Mouse (Mus musculus): Measurements from ENCODE around the gene AA467197. TPM values are rescaled to one million over a fixed set of nuclear protein-coding genes. Genes with fewer than 3 reads are reported as not detected.

The AA467197 gene
- 1.1 and 1.5 TPM in 2 replicates for polyA plus RNA-seq (2021; fragmentation: Nextera tagmentation)
- long read RNA-seq, experiment 1, partial matches to known transcripts, result 0 of 1 reads
- long read RNA-seq, experiment 1, other reads (novel, unspliced or antisense), result 0 of 1 reads
- long read RNA-seq, experiment 2, partial matches to known transcripts, result 0 of 1 reads
- long read RNA-seq, experiment 2, other reads (novel, unspliced or antisense), result 0 of 1 reads

DNA sequence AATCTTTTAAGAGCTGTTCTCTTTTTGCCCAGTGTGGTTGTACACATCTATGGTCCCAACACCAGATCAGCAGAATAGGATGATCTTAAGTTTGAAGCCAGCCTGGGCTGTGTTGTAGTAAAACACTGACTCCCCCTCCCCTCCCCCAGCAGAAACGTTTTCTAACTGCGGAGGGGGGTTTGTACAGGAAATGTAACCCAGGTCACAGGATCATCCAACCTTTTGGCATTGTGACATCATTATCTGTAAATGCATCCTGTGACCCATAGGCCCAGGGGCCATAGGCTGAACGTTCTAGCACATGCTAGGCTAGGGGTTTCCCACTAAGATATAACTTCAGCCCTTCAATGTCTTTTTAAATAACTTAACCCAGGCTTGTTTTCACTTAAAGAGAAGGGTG, at the start of gene AA467197:
Gene AA467197 (plus strand): TSS at position 301 of the 400 bp plus-strand sequence.

DNA sequence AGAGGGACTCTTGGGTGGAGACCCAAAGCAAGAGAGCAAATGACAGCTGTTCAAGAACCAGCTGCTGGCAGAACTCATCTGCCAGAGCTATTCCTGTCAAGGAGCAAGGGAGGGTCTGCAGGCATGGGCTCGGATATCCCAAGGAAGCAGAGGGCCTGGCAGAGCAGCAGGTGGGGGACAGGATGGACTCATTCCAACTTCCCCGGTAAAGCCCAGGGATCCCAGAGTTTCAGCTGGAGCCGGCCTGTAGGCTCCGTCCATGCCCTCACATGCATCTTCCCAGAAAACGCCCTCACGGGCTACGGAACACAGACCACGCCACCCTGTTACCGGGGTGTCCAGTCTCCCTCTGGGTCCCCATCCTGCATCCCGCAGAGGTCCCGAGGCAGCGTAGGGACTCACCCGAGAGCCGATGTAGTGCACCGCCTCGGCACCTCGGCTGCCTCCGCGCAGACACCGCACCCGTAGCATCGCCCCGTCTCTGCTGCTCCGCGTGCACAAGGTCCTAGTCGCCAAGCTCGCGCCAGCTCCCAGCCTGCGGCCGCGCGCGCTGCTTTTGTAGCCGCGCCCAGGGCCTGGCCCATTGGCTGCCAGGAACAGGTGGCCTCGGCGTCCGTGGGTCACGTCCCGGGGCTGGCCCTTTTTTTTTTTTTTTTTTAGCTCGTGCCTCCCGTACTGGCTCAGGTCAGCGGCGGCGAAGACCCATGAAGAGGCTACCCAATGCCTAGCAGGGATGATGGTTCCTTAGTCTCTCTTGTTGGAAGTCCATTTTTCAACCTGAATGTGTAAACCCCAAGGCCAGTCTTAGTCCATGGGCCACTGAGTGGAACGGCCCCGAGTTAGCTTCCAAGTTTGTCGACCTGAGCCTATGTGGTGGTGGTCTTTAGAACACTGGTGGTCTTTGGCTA, 25.8 kb upstream of the AA467197 start, which contains the start of gene Gatm:
Gene Gatm (minus strand): TSS at position 558 of the 908 bp plus-strand sequence.

Small RNAs within 50 kb of the gene (microRNA-seq; reads per million reads assigned to microRNA genes)
- 2.6 reads per million, percentile 6 among the genes with 10 or more reads in this experiment for gene Mir147

Other genes starting within 250 kb of the AA467197 start
- gene Slc28a2, start 210.5 kb upstream of the AA467197 start, polyA plus RNA-seq (2021; fragmentation: Nextera tagmentation), result 0.06 TPM in 1 of 2 replicates, not detected in the other
- gene Gm14085, start 152.0 kb upstream of the AA467197 start, polyA plus RNA-seq (2021; fragmentation: Nextera tagmentation), result not detected in 2 replicates
- 187 and 197 TPM in 2 replicates for gene Gatm, start 25.7 kb upstream of the AA467197 start, polyA plus RNA-seq (2021; fragmentation: Nextera tagmentation)
- gene Slc30a4, start 65.7 kb downstream of the AA467197 start, polyA plus RNA-seq (2021; fragmentation: Nextera tagmentation), result 3.2 and 3.6 TPM in 2 replicates
- gene Bloc1s6, start 101.5 kb downstream of the AA467197 start, polyA plus RNA-seq (2021; fragmentation: Nextera tagmentation), result 43.6 and 45.8 TPM in 2 replicates
- 11.2 and 13.6 TPM in 2 replicates for gene Sqor, start 128.3 kb downstream of the AA467197 start, polyA plus RNA-seq (2021; fragmentation: Nextera tagmentation)